Mouse (Mus musculus) kidney, adult 8-10 months (tissue): ENCODE measurements at regions not wholly inside any gene's neighbourhood (a gene's known extent, or its start where the extent isn't known, plus 50 kb on each side); places are given as distances from the start of the nearest gene placed in this dataset.

ENCODE experiments used
- DNase-seq, 2 experiments: peaks; one replicate each; pipeline ENCODE4 v3.0.0; 2022

DNA sequence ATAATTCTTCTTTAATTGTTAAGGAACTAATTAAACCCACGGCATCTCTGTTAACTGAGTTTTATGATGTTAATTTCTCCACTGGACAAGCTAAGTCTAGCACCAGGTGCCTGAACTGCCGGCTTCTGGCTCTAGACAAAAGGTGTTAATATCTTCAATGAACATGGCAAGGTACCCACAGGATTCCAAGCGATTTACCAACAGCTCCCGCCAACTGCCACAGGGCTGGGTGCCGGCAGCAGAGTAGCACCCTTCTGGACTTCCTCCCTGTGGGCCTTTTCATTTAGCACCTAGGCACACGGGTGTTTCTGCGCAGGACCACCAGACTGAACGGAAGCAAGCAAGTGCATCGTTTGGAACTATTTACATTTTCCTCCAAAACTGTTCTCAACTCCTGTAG, 320.2 kb downstream of the Mycn start:
- DNase-seq: no peak

DNA sequence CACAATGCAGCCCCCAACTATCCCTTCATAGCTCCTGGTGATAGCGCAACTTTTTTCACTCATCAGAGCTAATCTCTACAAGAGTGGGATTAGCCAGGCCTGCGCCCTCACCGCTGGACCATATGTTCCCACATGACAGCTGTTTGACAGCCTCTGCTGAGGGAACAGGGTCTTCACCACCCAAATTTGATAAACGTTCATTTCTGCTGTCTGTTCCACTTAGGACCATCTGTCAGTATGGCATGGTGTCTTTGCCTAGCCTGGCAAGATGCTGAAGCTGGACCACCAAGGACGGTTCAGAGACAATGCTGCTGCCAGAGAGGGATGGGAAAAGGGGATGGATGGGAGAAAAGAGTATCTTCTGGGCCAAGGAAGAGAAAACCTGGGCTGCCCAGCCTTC, 321.4 kb downstream of the Mycn start:
- DNase-seq: no peak

DNA sequence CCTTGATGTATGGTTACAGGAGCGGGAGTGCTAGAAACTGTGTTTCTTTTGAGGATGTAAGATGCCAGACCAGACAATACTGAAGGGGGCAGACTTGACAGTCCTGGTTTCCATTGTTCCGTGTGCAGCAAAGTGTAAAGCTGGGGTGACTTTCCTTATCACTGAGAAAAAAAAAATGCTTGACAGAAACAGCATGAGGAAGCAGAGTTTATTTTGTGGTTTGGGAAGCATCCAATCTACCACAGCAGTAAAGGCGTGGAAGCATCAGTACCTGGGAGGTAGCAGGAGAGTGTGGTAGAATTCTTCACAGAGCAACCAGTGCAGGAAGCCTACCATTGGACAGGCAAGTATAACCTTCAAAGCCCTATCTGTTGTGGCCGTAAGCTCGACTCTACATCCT, 322.3 kb downstream of the Mycn start:
- no peak for DNase-seq

DNA sequence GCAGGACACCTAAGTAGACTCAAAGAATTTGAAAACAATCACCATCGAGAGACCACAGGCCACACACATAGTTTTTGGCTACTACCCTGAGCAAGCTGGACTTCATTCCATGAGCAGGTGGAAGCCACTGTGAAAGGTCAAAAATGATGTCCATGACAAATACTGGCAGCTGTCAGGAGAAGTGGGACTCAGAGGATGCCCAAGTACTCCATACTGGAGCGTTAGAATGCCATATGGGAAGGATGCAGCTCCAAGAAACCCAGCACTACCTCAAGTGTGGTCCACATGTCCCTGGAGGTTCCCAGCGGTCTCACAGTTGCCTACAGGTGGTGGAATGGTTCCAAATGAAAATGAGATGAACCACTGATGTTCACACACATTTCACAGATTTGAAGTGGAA, 329.2 kb downstream of the Mycn start:
- no peak for DNase-seq

DNA sequence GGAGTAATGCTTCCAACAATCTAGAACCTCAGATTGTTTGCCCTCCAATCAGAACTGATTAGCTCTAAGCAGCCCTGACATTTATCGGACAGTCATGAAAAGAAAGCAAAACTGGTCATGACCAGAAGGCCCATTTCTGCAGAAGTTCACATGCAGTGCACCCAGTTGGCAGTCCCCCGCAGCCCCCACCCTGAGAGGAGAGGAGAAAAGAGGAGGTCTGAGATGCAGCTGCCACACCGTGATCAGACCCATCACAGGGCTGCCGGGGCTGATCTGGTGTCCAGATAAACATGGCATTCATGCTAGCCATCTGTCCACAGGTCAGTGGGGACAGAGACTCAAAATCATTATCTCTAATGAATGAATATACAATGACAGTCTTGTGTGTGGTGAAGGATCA, 330.9 kb downstream of the Mycn start:
- no peak for DNase-seq

DNA sequence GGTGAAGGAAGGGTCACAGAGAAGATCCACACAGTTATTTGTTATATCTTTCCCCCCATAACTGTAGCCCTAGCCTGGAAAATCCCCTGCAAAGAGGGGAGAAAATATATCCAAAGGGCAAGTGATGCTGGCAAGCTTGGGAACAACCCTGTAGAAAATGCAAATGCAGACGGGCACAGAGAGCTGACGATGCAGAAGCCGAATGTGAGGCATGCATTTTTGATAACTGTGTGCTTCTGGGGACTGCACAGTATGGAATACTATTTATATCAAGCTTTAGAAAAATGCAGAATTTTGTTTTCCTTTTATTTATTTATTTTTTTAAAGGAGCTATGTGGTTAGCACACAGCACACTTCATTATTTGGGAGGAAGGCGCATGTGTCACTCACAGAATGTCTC, 333.7 kb downstream of the Mycn start:
- no peak for DNase-seq

DNA sequence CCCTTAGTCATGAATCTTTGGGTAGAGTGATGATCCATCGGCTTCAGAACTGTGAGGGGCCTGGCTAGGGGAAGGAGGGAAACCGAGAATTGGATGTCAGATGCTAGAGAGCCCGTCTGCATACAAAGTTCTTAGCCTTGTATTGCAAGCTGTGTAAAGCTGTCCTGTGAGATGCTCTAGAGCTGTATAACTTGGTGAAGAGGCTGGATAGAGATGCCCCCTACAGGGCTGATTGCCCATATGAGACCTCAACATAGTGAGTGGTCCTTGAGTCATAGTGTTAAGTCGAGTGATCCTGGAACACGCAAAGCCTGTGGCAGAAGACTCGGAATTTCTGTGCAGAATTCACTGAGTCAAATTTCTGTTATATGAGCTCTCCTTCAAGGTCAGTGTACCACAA, 334.8 kb downstream of the Mycn start:
- DNase-seq: no peak

DNA sequence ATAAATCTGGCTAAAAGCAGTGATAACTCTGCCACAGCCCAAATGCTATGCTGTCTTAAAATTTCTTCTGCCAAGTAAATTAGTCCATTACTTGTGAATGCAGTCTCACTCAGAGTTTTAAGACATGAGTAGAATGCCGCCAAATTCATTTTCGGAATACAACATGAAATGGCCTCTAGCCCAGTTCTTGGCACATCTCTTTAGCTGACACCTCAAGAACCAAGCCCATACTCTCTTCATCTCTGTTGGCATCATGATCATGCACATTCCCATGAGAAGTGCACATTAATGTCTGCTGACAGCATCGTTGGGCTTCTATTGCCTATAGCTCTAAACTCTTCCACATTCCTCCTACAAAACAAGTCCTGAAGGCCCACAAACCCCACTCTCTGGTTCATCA, 336.2 kb downstream of the Mycn start:
- no peak for DNase-seq

DNA sequence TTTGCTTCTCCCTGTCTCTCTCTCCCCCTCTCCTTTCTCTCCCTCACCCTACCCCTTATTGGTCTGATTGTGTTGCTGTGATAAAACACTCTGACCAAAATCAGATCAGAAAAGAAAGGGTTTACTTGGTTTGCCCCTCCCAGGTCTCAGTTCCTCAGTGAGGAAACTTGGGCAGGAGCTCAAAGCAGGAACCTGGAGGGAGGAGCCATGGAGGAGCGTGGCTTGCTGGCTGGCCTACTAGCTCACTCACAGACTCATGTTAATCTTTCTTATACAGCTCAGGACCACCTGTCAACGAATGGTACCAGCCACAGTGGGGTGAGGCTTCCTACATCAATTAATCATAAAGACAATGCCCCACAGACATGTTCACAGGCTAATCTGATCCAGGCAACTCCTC, 339.4 kb downstream of the Fam49a start:
- no peak for DNase-seq

DNA sequence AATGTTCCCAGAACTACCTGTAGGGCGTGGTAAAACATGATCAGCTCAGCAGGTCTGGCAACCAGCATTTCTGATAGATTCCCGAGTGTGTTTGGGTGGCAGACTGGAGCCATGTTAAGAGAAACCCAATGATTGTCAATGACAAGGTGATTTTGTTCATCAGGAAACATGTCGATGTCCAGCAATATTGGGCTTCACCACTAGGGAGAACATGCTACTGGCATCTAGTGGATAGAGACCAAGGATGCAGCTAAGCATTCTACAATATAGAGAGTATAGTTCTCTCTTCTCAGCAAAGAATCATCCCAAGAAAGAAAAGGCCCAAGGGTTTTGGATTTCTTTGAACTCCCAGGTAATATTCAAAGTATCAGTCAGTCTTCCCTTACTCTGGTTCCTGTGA, 333.5 kb downstream of the Fam49a start:
- DNase-seq: no peak

DNA sequence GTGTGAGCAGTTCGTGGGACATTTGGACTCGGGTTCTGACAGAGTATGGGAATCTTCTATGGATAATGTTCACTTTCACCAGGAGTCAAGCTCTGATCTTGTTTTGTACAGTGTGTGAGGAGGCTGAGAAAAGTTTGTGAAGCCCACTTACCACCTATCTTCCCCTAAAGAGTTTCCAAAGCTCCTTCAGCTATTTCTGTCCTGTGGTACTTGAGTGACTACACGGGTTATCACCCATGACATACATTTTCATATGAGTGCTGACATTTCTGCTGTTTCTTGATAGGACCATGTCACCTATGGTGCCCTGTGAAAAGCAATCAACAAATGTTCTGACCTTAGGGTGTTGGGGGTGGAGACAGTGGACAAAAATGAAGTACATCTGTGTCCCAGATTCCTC, 332.6 kb downstream of the Fam49a start:
- no peak for DNase-seq

DNA sequence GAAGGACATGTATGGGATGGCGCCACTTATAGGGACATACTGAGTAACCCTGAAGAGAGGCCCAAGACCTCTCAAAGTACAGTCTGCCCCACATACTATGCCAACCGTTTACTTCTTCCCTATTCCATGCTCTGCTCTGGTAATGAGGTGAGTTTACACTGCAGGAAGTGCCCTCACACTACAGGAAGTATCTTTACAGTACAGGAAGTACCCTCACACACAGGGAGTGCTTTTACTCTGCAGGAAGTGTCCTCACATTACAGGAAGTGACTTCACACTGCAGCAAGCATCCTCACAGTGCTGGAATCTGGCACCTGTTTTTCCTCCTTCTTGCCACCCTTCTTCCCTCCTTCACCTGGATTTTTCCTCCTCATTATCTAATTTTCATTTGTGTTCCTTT, 331.4 kb downstream of the Fam49a start:
- DNase-seq: no peak

DNA sequence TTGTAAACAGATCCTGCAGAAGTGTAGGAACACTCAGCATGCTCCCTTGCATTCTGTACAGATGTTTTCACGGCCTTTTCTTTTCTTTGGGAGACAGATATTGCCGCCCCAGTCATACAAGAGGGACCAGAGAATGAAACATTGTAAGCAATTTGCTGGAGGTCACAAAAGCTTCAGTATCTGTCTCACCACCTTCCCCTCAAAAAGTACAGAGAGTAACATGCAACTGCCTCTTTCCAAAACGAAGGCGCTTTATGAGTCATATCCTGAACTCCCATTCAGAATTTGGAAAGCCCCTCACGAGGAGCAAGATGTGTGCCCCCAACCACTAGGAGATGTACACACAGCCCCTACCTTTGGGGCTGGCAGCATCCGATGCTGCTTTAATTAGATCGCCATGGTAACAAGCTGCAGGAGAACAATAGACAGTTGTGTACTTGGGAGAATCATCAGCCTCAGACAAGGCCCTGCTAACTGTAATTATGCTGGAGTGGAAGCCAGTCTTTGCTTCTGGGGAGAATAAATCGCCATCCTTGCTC, 328.9 kb downstream of the Fam49a start:
- DNase-seq: no peak

DNA sequence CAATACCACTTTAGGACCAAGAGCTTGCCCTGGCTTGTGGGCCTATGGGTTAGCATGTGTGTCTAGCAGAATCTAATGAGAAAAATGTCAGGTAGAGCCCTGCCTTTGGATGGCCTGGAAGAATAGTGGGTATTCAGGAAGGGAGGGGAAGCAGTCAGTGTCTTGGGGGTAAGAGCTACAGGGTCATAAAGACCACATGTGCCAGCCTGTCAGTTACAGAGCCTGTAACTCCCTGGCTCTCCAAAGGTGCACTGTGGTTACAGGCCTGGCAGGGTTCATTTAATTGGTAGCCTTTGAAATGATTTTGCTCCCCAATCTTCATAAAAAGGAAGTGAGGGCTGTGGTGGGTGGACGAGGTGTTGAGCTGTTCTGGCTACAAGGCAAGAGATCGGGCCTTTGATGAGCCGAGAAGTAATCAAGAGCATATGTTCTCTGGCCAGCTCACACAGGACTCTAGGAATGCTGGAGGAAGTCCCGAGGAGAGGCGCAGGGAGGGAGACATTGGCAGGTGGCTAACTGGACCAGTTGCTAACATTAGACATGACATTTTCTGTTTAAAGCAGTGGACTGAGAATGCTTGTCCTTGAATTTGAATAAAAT, 326.9 kb downstream of the Fam49a start:
- DNase-seq: no peak

DNA sequence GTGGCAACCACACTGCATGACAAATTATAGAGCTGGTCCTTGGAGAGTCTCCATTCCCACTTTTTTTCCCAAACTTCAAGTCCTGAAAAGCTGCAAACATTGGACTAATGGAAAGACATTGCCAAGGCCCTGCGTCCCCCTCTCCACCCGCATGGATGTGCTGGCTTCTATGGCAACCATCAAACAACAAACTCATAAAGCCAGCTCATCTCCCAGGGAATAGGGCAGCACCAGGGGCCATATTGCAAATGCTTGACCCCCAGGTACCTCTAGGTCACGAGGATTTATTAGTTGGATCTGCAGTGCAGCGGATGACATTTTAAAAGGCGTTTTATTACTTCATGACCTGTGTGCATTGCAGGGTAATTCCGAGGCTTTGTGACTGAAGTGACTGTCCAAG, 324.5 kb downstream of the Fam49a start:
- no peak for DNase-seq

DNA sequence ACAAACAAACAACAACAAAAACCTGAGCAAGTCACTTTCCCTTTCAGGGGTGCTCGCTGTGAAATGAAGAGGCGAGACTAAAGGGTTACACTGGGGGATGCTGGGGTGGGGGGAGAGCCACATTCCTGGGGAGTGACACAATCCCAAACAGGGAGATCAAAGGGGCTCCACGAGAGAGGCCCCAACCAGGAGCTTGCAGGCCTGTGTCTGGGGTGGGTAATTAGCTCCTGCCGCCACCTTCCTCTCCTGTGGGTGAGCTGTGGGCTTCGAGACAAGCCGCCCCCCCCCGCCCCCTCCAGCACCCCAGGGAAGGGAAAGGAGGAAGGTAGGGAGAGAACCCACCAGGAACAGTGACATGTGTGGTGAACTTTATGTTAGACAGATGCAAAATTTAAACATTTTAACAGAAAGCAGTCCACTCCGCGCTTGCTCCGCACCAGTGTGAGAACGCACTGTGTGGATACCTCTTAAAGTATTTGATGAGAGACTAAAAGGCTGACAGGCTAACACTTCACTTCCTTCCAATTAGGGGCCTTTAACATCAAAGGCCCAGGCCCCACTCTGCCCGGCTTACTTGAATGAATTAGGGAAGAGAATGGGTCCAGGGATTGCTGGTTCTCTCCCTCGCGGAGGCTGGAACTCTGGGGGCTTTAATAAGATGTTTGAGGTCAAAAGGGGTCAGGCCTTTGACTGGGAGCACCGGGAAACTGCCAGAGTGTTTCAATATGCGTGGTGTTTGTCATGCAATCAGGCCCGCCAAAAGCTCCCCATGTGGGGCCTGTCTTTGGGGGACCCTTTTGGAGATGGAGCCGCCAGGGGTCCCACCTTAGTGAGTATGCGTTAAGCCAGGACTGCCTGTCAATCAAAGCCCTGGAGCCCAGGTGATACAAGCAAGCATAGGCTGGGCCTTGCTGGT, 319.6 kb downstream of the Fam49a start:
- DNase-seq: no peak

DNA sequence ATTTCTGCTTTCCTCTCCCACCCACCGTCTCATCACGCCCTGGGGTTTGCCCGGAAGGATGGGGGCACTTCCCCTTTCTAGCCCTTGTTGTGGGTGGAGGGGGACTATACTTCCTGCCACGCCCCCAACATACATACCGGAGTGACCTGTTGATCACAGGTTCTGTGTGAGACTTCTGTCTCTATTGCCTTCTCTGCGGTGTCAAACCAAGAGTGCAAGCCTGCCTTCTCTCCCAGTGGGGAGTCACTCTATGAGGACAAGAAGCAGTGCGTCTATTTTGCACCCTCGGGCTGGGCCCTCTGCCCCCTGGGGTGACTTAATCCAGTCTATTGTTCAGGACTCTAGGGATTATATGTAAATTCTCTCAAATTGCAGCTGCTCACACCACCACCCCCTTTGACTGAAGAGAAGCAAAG, 318.8 kb downstream of the Fam49a start:
- no peak for DNase-seq

DNA sequence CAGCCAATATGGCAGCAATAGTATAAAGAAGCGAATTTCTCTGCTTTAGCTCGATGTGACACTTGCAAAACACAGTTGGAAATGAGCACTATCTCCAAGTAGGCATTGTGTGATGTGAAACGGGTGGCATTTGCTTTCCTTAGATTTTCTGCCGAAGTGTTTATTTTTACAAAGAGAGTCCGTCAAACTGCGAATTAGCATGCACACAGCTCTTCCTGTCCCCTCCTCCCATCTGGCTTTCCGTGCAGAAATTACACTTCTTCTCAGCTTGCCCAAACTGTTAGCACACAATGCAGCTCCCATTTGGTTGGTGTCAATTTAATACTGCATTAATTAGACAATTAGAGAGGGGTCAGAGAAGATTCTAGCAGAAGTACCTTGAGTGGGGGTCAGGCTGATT, 316.3 kb downstream of the Fam49a start:
- no peak for DNase-seq

DNA sequence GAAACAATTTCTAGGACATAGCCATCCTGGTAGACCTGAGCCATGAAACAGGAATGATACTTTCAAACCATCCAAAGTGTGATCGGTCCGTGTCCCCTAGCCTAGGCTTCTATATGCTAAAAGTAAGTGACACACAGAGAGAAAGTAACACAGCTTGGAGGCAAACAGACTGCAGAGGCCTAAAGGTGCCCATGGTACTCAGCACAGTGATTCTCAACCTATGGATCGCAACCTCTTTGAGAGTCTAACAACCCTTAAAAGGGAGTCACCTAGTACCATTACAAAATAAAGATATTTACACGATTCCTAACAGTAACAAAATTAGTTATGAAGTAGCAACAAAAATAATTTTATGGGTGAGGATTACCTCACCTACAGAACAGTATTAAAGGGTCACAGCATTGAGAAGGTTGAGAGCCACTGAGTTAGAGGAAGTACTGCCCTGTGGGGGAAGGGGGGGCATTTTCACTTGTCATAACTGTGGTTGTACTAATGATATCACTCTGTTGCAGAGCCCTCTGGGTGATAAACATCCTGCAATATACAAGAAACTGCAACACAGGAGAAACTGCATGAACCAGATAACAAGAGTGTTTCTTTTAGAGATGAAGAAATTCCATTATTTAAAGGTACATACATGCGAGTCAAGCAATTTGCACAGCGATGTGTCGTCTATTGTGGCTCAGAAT, 308.8 kb downstream of the Fam49a start:
- no peak for DNase-seq

DNA sequence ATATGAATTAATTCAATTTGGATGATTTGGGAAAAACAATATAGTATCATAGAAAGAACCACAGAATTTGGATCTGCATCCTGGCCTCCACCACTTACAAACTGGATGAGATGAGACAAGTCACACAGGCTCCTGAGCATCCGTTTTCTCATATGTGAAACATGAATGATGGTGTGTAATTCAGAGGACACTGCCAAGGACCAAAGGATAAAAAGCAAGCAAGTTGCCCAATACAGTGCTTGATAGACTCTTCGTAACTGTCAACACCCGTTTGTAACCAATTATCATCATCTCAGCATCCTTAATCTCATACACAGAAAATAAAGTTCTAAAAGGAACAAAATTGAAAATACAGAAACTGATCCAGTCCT, 305.8 kb downstream of the Fam49a start:
- no peak for DNase-seq

DNA sequence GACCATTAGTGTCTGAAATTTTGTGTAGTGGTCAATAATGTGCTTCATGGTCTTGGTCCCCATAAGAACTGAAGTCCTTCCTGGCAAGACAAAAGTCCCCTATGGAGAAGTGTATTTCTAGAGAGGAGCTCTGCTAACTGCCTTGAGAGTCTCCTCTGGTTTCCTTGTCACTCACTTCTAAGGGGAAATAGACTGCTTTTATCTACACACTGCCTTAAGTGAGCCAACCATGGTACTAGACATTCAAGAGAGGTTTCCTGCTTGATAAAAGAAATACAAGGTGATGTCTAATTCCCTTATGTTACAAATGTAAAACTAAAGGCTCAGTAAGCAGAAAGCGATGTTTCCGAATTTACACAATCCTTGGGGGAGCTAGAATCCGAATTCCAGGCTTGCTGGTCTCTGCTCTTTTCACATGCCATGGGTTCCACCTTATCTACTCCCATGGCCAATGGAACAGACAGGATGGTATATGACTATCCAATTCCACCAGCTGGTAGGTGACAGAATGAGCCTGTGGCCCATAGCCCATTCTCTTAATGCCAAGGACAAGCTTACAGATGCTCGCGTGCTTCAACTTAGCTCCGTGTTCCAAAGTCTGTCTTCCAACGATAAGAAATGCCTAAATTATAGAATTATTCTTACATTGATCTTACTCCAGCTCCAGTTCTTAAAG, 305.3 kb downstream of the Fam49a start:
- no peak for DNase-seq

DNA sequence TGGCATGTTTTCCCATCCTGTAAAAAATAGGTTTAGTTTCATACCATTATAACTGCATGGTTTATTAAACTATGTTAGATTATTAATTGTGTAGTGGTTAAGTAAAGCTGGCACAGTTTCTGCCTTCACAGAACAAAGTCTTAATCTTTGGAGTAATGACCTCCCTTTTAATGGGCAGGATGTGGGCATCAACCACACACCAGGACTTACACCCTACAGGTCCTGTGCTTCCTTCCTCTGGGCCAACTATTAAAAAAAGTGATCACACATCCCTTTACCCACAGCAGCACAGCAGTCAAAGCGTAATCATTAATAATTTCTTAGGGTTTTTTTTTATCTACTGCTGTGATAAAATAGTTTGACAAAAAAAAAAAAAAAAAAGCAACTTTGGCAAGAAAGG, 300.3 kb downstream of the Fam49a start:
- DNase-seq: no peak

DNA sequence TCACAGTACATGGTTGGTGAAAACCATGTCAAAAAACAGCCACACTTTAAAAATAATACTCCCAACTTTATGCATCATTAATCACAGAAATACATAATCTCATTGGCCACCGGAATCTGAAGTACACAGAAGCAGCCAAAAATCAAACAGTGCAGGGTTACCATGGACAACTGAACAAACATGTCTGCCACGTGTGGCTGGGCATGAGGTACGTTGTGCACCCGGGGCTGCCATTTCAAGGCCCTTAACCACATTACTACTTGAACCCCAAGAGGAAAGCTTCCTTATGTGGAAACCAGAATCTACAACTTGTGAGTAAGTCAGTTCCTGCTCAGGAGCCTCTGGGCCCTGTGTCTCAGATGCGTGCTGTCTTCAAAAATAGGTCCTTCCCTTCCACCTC, 289.9 kb downstream of the Fam49a start:
- peak; percentile 6 to 19 for DNase-seq
